Mouse (Mus musculus) intestine, postnatal 0 days (tissue): ENCODE measurements at regions not wholly inside any gene's neighbourhood (a gene's known extent, or its start where the extent isn't known, plus 50 kb on each side); places are given as distances from the start of the nearest gene placed in this dataset.

Source experiments
- ATAC-seq: fragments of 200-750 bp; cut with Nextera tagmentation; 2 replicates; pipeline ENCODE4 v1.8.0; 2017; ENCODE audit warnings: mild to moderate bottlenecking, moderate TSS enrichment, moderate library complexity
- H3K27ac ChIP-seq: fragments of 300-500 bp; sonication (generic); 2 replicates; pipeline ENCODE4 v1.5.1; 2014; ENCODE audit warnings: mild to moderate bottlenecking, low read depth, low read length, moderate library complexity
- H3K27me3 ChIP-seq: fragments of 300-500 bp; sonication (generic); replicated peaks from 2 replicates; pipeline ENCODE4 v1.6.1; 2014; ENCODE audit warnings: low read length, mixed read lengths; ENCODE audit not compliant: control insufficient read depth, insufficient read depth
- H3K36me3 ChIP-seq: fragments of 300-500 bp; sonication (generic); 2 replicates; pipeline ENCODE4 v1.6.1; 2014; ENCODE audit warnings: mild to moderate bottlenecking, moderate library complexity; ENCODE audit not compliant: control insufficient read depth, insufficient read depth
- H3K4me1 ChIP-seq: fragments of 300-500 bp; sonication (generic); replicated peaks from 2 replicates; pipeline ENCODE4 v1.6.1; 2014; ENCODE audit warnings: antibody characterized with exemption, low read length, mixed read lengths; ENCODE audit not compliant: control insufficient read depth, insufficient read depth
- H3K4me2 ChIP-seq: fragments of 300-500 bp; sonication (generic); replicated peaks from 2 replicates; pipeline ENCODE4 v1.6.1; 2014; ENCODE audit warnings: low read depth, mild to moderate bottlenecking, moderate library complexity
- H3K4me3 ChIP-seq: fragments of 300-500 bp; sonication (generic); 2 replicates; pipeline ENCODE4 v1.5.1; 2014; ENCODE audit warnings: low read depth, low read length
- H3K9ac ChIP-seq: fragments of 300-500 bp; sonication (generic); 2 replicates; pipeline ENCODE4 v1.6.1; 2014; ENCODE audit warnings: mild to moderate bottlenecking, low read depth, low read length
- H3K9me3 ChIP-seq: fragments of 300-500 bp; sonication (generic); 2 replicates; pipeline ENCODE4 v1.6.1; 2016; ENCODE audit warnings: mixed run types; ENCODE audit not compliant: control insufficient read depth
- CTCF ChIP-seq: sonication (generic); IDR thresholded peaks from 2 replicates; pipeline ENCODE4 v1.5.1; 2016; ENCODE audit warnings: low read depth, mild to moderate bottlenecking, control low read depth, antibody characterized with exemption, moderate library complexity
- WGBS: fragments of 180-500 bp; shearing (Covaris S2); extraction: QIAGEN DNeasy Blood & Tissue Kit; methylation state at CpG from one replicate; pipeline ENCODE4 v1.1.7; 2014; 5-methylcytosine and 5-hydroxymethylcytosine counted together

DNA sequence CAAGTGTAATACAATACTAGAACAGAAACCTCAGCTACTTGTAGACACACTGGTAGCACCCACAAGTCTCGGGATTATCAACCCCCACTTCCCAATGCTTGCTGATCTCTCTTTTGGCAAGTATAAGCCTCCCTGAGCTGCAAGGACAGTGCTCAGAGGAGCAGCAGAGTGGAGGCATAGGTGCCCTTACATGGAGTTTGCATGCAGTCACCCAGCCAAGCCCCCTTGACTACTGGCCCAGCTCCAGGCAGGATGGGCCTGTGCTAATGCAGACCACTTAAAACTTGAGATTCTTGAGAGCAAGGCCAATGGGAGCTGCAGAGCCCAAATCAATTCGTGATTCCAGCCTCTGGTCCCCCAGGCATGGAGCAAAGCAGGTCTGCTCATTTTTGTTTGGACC, 158.0 kb downstream of the Irx5 start:
- WGBS = 65% methylated on average over 2 of the region's 2 CpGs
- Histone ChIP-seq H3K4me1 (no peaks in the 10 kb centered on the region; the same call in 1 of the 2 replicates), H3K27me3 (no peaks in the 10 kb centered on the region), H3K9me3 (no peaks in the 10 kb centered on the region), H3K4me3 (no peak overlapping the region), H3K4me2 (no peak overlapping the region), H3K9ac (no peak overlapping the region), H3K27ac (no peak overlapping the region), H3K36me3 (no peaks in the 10 kb centered on the region)
- TF ChIP-seq CTCF = no peak
- ATAC-seq = no peak

- H3K9ac ChIP-seq = no peak overlapping the region
- TF ChIP-seq CTCF = no peak
- no peaks in the 10 kb centered on the region; the same call in 1 of the 2 replicates for H3K4me1 ChIP-seq
- no peak for ATAC-seq
- WGBS = 83% methylated on average over 8 of the region's 8 CpGs
- H3K4me2 ChIP-seq = no peak overlapping the region
- H3K4me3 ChIP-seq = no peak overlapping the region
- H3K27ac ChIP-seq = no peak overlapping the region
- H3K9me3 ChIP-seq = no peaks in the 10 kb centered on the region
- no peaks in the 10 kb centered on the region for H3K27me3 ChIP-seq
- H3K36me3 ChIP-seq = no peaks in the 10 kb centered on the region
These were observed 156.1 kb upstream of the Irx6 start for GRCm38 (mm10) chr8:92518031-92518430.

DNA sequence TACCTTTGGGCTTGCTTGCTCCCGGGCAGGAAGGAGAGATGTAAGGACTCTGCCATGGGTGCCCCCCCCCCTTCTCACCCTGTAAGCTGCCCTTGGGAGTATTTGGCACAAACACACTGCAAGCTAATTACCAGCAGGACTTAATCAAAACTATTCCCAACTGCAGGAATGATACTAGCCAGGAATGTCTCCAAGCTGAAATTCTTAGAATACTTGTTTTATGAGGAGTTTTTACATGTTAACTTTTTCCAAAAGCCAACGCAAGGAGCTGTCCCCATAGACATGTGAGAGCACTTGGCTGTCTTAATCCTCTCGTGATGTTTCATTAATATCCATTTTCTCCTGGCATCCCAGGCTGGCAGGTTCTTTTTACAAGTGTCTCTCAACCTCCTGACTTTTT, 155.6 kb upstream of the Irx6 start:
- WGBS = 81% methylated on average over 3 of the region's 3 CpGs
- H3K27ac ChIP-seq = no peak overlapping the region
- no peak for TF ChIP-seq CTCF

GRCm38 (mm10) chr8:92522519-92522918, 151.6 kb upstream of the Irx6 start:
- Histone ChIP-seq H3K4me1 (no peaks in the 10 kb centered on the region), H3K9me3 (no peaks in the 10 kb centered on the region), H3K27ac (no peak overlapping the region), H3K36me3 (no peaks in the 10 kb centered on the region), H3K27me3 (no peaks in the 10 kb centered on the region), H3K4me2 (no peak overlapping the region), H3K4me3 (no peak overlapping the region), H3K9ac (no peak overlapping the region)
- WGBS = 64% methylated on average over 6 of the region's 6 CpGs
- TF ChIP-seq CTCF = no peak
- ATAC-seq = no peak

More for the DNA sequence above, 155.6 kb upstream of the Irx6 start:
- Histone ChIP-seq H3K9ac (no peak overlapping the region), H3K9me3 (no peaks in the 10 kb centered on the region), H3K4me3 (no peak overlapping the region), H3K27me3 (no peaks in the 10 kb centered on the region), H3K4me1 (no peaks in the 10 kb centered on the region; the same call in 1 of the 2 replicates), H3K4me2 (no peak overlapping the region), H3K36me3 (no peaks in the 10 kb centered on the region)
- no peak for ATAC-seq

- Histone ChIP-seq H3K4me3 (no peak overlapping the region), H3K27me3 (no peaks in the 10 kb centered on the region), H3K36me3 (no peaks in the 10 kb centered on the region), H3K9me3 (no peaks in the 10 kb centered on the region), H3K4me2 (no peak overlapping the region), H3K27ac (no peak overlapping the region), H3K9ac (no peak overlapping the region), H3K4me1 (no peaks in the 10 kb centered on the region)
- 75% methylated on average over 11 of the region's 11 CpGs for WGBS
- no peak for ATAC-seq
- TF ChIP-seq CTCF = no peak
These were observed 144.3 kb upstream of the Irx6 start for GRCm38 (mm10) chr8:92529756-92530155.

DNA sequence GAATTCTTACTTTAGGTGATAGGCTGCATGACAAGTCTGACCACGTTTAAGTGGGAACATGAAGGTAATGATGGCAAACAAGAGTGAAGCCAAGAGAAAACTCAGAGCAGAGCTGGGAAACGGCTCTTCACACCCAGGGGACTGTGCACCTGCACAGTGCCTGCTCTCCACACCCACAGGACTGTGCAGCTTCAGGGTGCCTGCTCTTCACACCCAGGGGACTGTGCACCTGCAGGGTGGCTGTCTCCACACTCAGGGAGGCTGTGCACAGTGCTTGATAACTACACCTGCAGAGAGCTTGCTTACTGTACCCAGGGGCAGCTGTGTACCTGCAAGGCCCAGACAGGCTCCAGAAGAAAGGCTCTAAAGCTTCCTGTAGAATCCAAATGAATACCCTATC, 133.5 kb upstream of the Irx6 start:
- no peak overlapping the region for H3K4me2 ChIP-seq
- no peaks in the 10 kb centered on the region for H3K9me3 ChIP-seq
- ATAC-seq = no peak
- no peaks in the 10 kb centered on the region for H3K36me3 ChIP-seq
- H3K27me3 ChIP-seq = no peaks in the 10 kb centered on the region
- H3K4me3 ChIP-seq = no peak overlapping the region
- H3K27ac ChIP-seq = no peak overlapping the region
- no peaks in the 10 kb centered on the region for H3K4me1 ChIP-seq
- H3K9ac ChIP-seq = no peak overlapping the region
- WGBS = 39% methylated on average over 2 of the region's 2 CpGs
- TF ChIP-seq CTCF = no peak
